Mouse (Mus musculus) small intestine, adult 2 months (tissue): Measurements from ENCODE around the gene Thumpd2.

Source experiments
- CTCF ChIP-seq: fragments of 200-500 bp; IDR thresholded peaks from 2 replicates; pipeline ENCODE4 v1.5.1; 2012; ENCODE audit warnings: low read depth, mild to moderate bottlenecking, control low read depth, inconsistent platforms, low read length, moderate library complexity, mixed read lengths; ENCODE audit not compliant: insufficient replicate concordance, insufficient read length; ENCODE audit errors: extremely low read depth
- POLR2A ChIP-seq: fragments of 200-500 bp; IDR thresholded peaks from 2 replicates; pipeline ENCODE4 v1.6.1; 2012; ENCODE audit warnings: low read depth, mild to moderate bottlenecking, control low read depth, inconsistent platforms, low read length, moderate library complexity

- TF ChIP-seq POLR2A, result no peak
- no peak for TF ChIP-seq CTCF
Measured at GRCm38 (mm10) chr17:80980096-80980495, 84.8 kb downstream of the Thumpd2 start.
